Mouse (Mus musculus) liver, embryonic 12.5 days (tissue): ENCODE results near the gene Ms4a3. TPM values are rescaled to one million over a fixed set of nuclear protein-coding genes. Genes with fewer than 3 reads are reported as not detected.
A peak's percentile ranks its signal among the peaks of the same experiment; 100 is the strongest.

Experiments used
- ATAC-seq: fragments of 200-750 bp; cut with Nextera tagmentation; 2 replicates; pipeline ENCODE4 v1.8.0; 2017; ENCODE audit warnings: moderate number of reproducible peaks, mild to moderate bottlenecking, moderate library complexity
- H3K27ac ChIP-seq: fragments of 300-500 bp; sonication (generic); 2 replicates; pipeline ENCODE4 v1.5.1; 2016; ENCODE audit warnings: mild to moderate bottlenecking
- H3K27me3 ChIP-seq: fragments of 300-500 bp; sonication (generic); replicated peaks from 2 replicates; pipeline ENCODE4 v1.6.1; 2016; ENCODE audit warnings: mild to moderate bottlenecking, moderate library complexity
- H3K36me3 ChIP-seq: fragments of 300-500 bp; sonication (generic); 2 replicates; pipeline ENCODE4 v1.6.1; 2016; ENCODE audit warnings: mild to moderate bottlenecking, moderate library complexity
- H3K4me1 ChIP-seq: fragments of 300-500 bp; sonication (generic); 2 replicates; pipeline ENCODE4 v1.6.1; 2016
- H3K4me2 ChIP-seq: fragments of 300-500 bp; sonication (generic); 2 replicates; pipeline ENCODE4 v1.6.1; 2016; ENCODE audit warnings: mild to moderate bottlenecking, moderate library complexity
- H3K4me3 ChIP-seq: fragments of 300-500 bp; sonication (generic); 2 replicates; pipeline ENCODE4 v1.5.1; 2016; ENCODE audit warnings: mild to moderate bottlenecking, moderate library complexity
- H3K9ac ChIP-seq: fragments of 300-500 bp; sonication (generic); 2 replicates; pipeline ENCODE4 v1.6.1; 2016; ENCODE audit warnings: mild to moderate bottlenecking, moderate library complexity
- H3K9me3 ChIP-seq: fragments of 300-500 bp; sonication (generic); replicated peaks from 2 replicates; pipeline ENCODE4 v1.6.1; 2016; ENCODE audit warnings: mild to moderate bottlenecking, moderate library complexity
- WGBS: fragments of 180-500 bp; shearing (Covaris S2); methylation state at CpG from one replicate; pipeline ENCODE4 v1.1.7; 2016; ENCODE audit not compliant: insufficient replicate concordance; 5-methylcytosine and 5-hydroxymethylcytosine counted together
- polyA plus RNA-seq: library from polyadenylated mRNA; unstranded; fragments of >200 nt; fragmentation: Nextera tagmentation; extraction: Ambion mirVana; gene quantifications from 2 replicates; pipeline ENCODE4 v1.2.1, GENCODE M21; 2016

Ms4a3 gene
- polyA plus RNA-seq, 1 experiment from 2014 or later: 4.5 TPM

- no peak overlapping the region for H3K9ac ChIP-seq
- no peak overlapping the region for H3K4me3 ChIP-seq
- H3K4me2 ChIP-seq: no peak overlapping the region
- H3K4me1 ChIP-seq: peaks cover 35% of the 10 kb centered on the region
- H3K9me3 ChIP-seq: no peaks in the 10 kb centered on the region
- ATAC-seq: peak; percentile 86
- no peaks in the 10 kb centered on the region for H3K36me3 ChIP-seq
- no peak overlapping the region for H3K27ac ChIP-seq
- H3K27me3 ChIP-seq: no peaks in the 10 kb centered on the region
Measured at GRCm38 (mm10) chr19:11617983-11618382, 22.7 kb downstream of the Ms4a3 start.

- H3K4me3 ChIP-seq: no peak overlapping the region
- H3K27ac ChIP-seq: no peak overlapping the region
- peaks cover 48% of the 10 kb centered on the region for H3K4me1 ChIP-seq
- H3K27me3 ChIP-seq: no peaks in the 10 kb centered on the region
- no peak overlapping the region for H3K4me2 ChIP-seq
- no peak overlapping the region for H3K9ac ChIP-seq
- WGBS: 31% methylated on average over 2 of the region's 2 CpGs
- H3K9me3 ChIP-seq: no peaks in the 10 kb centered on the region
- no peak for ATAC-seq
- no peaks in the 10 kb centered on the region for H3K36me3 ChIP-seq
Measured at GRCm38 (mm10) chr19:11614805-11615204, 25.8 kb downstream of the Ms4a3 start.

GRCm38 (mm10) chr19:11613776-11614443 is 26.7 kb downstream of the Ms4a3 start:
- Histone ChIP-seq H3K4me1 (peaks cover 46% of the 10 kb centered on the region), H3K27ac (no peak overlapping the region), H3K27me3 (no peaks in the 10 kb centered on the region), H3K4me2 (no peak overlapping the region), H3K4me3 (no peak overlapping the region), H3K9ac (no peak overlapping the region), H3K36me3 (no peaks in the 10 kb centered on the region), H3K9me3 (no peaks in the 10 kb centered on the region)
- no peak for ATAC-seq
- 53% methylated on average over 8 of the region's 8 CpGs for WGBS

- peaks cover 37% of the 10 kb centered on the region for H3K4me1 ChIP-seq
- H3K9ac ChIP-seq: no peak overlapping the region
- ATAC-seq: no peak
- no peak overlapping the region for H3K27ac ChIP-seq
- no peaks in the 10 kb centered on the region for H3K36me3 ChIP-seq
- WGBS: 27% methylated on average over 1 of the region's 1 CpGs
- H3K4me2 ChIP-seq: no peak overlapping the region
- H3K9me3 ChIP-seq: no peaks in the 10 kb centered on the region
- H3K4me3 ChIP-seq: no peak overlapping the region
- no peaks in the 10 kb centered on the region for H3K27me3 ChIP-seq
Measured at GRCm38 (mm10) chr19:11613084-11613483, 27.6 kb downstream of the Ms4a3 start.

- Histone ChIP-seq H3K4me1 (peaks cover 30% of the 10 kb centered on the region), H3K27me3 (no peaks in the 10 kb centered on the region), H3K9me3 (no peaks in the 10 kb centered on the region), H3K27ac (no peak overlapping the region), H3K36me3 (no peaks in the 10 kb centered on the region), H3K4me2 (no peak overlapping the region), H3K4me3 (no peak overlapping the region), H3K9ac (no peak overlapping the region)
- 30% methylated on average over 2 of the region's 2 CpGs for WGBS
- ATAC-seq: no peak; the same call in 1 of the 2 replicates
Measured at GRCm38 (mm10) chr19:11612293-11612692, 28.4 kb downstream of the Ms4a3 start.

- Histone ChIP-seq H3K27me3 (no peaks in the 10 kb centered on the region), H3K27ac (no peak overlapping the region), H3K36me3 (no peaks in the 10 kb centered on the region), H3K4me3 (no peak overlapping the region), H3K9me3 (no peaks in the 10 kb centered on the region), H3K9ac (no peak overlapping the region), H3K4me2 (no peak overlapping the region), H3K4me1 (peaks cover 29% of the 10 kb centered on the region)
- 9% methylated on average over 6 of the region's 6 CpGs for WGBS
- ATAC-seq: peak; percentile 52; the same call in 1 of the 2 replicates
Measured at GRCm38 (mm10) chr19:11611541-11611945, 29.1 kb downstream of the Ms4a3 start.

- no peak overlapping the region for H3K27ac ChIP-seq
- no peak overlapping the region for H3K4me2 ChIP-seq
- no peak overlapping the region for H3K9ac ChIP-seq
- ATAC-seq: no peak
- no peaks in the 10 kb centered on the region for H3K27me3 ChIP-seq
- no peak overlapping the region for H3K4me3 ChIP-seq
- H3K4me1 ChIP-seq: peaks cover 14% of the 10 kb centered on the region
- 10% methylated on average over 1 of the region's 1 CpGs for WGBS
- no peaks in the 10 kb centered on the region for H3K36me3 ChIP-seq
- no peaks in the 10 kb centered on the region for H3K9me3 ChIP-seq
Measured at GRCm38 (mm10) chr19:11608172-11608571, 32.5 kb downstream of the Ms4a3 start.

- Histone ChIP-seq H3K4me2 (no peak within 1 kb of the TSS), H3K4me3 (no peak within 1 kb of the TSS), H3K9me3 (no peaks in the 10 kb centered on the region), H3K27me3 (no peaks in the 10 kb centered on the region), H3K4me1 (no peaks in the 10 kb centered on the region), H3K27ac (no peak within 1 kb of the TSS), H3K9ac (no peak within 1 kb of the TSS), H3K36me3 (no peaks in the 10 kb centered on the region)
- WGBS: 54% methylated on average over 2 of the region's 2 CpGs
- no peak for ATAC-seq
Measured at GRCm38 (mm10) chr19:11604603-11605002, 36.0 kb downstream of the Ms4a3 start, which contains the start of gene Ms4a6d. Gene Ms4a6d (minus strand): TSS chr19:11604849.

- Histone ChIP-seq H3K27ac (no peak overlapping the region), H3K4me3 (no peak overlapping the region), H3K9ac (no peak overlapping the region), H3K4me2 (no peak overlapping the region), H3K36me3 (no peaks in the 10 kb centered on the region), H3K4me1 (no peaks in the 10 kb centered on the region), H3K27me3 (no peaks in the 10 kb centered on the region), H3K9me3 (no peaks in the 10 kb centered on the region)
- 73% methylated on average over 2 of the region's 2 CpGs for WGBS
- no peak for ATAC-seq
Measured at GRCm38 (mm10) chr19:11602026-11602425, 38.6 kb downstream of the Ms4a3 start.

- H3K9me3 ChIP-seq: no peaks in the 10 kb centered on the region
- no peak overlapping the region for H3K9ac ChIP-seq
- H3K4me3 ChIP-seq: no peak overlapping the region
- no peak overlapping the region for H3K4me2 ChIP-seq
- H3K27me3 ChIP-seq: no peaks in the 10 kb centered on the region
- H3K4me1 ChIP-seq: no peaks in the 10 kb centered on the region
- no peaks in the 10 kb centered on the region for H3K36me3 ChIP-seq
- ATAC-seq: no peak
- WGBS: 74% methylated on average over 3 of the region's 3 CpGs
- no peak overlapping the region for H3K27ac ChIP-seq
Measured at GRCm38 (mm10) chr19:11601349-11601748, 39.3 kb downstream of the Ms4a3 start.

- ATAC-seq: no peak
- no peaks in the 10 kb centered on the region for H3K36me3 ChIP-seq
- no peak overlapping the region for H3K27ac ChIP-seq
- no peak overlapping the region for H3K4me2 ChIP-seq
- WGBS: 38% methylated on average over 2 of the region's 2 CpGs
- no peak overlapping the region for H3K4me3 ChIP-seq
- H3K9me3 ChIP-seq: no peaks in the 10 kb centered on the region
- no peak overlapping the region for H3K9ac ChIP-seq
- no peaks in the 10 kb centered on the region for H3K27me3 ChIP-seq
- no peaks in the 10 kb centered on the region for H3K4me1 ChIP-seq
Measured at GRCm38 (mm10) chr19:11589891-11590449, 50.7 kb downstream of the Ms4a3 start.

- Histone ChIP-seq H3K27ac (no peak overlapping the region), H3K4me3 (no peak overlapping the region), H3K27me3 (no peaks in the 10 kb centered on the region), H3K9ac (no peak overlapping the region), H3K4me1 (no peaks in the 10 kb centered on the region), H3K9me3 (no peaks in the 10 kb centered on the region), H3K4me2 (no peak overlapping the region), H3K36me3 (no peaks in the 10 kb centered on the region)
- 40% methylated on average over 4 of the region's 4 CpGs for WGBS
- ATAC-seq: no peak
Measured at GRCm38 (mm10) chr19:11589205-11589604, 51.4 kb downstream of the Ms4a3 start.
